Mouse (Mus musculus) heart, adult 11 months (tissue): Measurements from ENCODE around the gene Aspn.
"Not testable (repeated sequence)": the region's sequence is repeated elsewhere in the genome, so short reads cannot be mapped to it uniquely, and the experiment has no call there.

Source experiments
- DNase-seq: peaks from one replicate; pipeline ENCODE4 v3.0.0; 2022

Aspn gene

DNA sequence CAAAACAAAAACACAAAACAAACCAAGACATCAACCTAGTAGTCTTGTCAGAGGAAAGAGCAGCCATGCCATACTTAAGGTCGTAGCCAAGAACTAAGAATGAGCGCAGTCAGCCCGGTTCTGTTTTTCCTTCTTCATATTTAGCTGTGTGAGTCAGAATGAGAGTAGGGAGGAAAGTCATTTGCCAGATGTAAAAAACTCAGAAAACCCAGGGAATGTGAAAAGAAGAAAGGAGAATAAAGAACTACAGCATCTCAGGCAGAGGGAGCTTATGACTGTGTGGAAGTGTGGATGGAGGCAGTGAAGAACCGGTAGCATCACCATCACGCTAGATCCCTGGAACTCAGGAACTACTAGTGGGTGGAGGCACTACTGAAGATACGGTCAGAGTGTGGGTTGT, 41.8 kb downstream of the Aspn start:
- no peak for DNase-seq

DNA sequence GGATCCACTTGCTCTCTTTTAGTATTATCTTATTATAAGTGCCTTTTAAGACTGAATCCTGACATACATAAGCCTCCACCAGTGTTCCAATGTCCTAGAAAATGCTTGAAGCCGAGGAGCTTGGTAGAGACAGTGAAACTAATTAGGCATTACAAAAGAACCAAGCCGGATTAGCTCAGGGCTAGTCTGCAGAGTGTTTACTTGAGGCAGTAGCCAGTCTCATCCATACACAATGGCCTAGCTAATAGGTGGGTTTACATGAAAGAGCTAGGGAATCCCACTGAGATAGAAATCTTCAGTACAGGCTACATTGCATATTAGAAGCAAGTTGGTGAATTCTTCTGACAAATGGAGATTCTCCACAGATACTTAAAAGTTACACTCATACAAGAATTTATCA, 58.3 kb downstream of the Aspn start:
- not testable (repeated sequence) for DNase-seq

DNA sequence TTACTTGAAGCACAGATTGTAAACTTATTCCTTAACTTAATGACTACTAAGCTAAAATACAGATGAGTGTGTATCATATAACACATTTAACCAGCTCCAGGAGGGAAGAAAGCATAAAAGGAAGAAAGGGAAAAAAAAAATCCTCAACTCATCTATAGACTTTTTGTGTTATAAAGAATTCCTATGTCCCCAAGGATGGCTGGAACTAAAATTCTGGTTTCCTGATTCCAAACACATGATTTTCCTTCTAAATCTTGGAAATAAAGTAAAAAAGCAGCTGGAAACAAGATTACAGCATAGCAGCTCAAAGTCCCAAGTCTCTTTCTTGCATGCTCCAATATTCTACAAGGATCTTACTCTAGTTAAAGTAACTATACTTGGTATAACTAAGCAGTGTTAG, 59.4 kb downstream of the Aspn start:
- DNase-seq: no peak

GRCm38 (mm10) chr13:49607714-49608113, 63.5 kb downstream of the Aspn start, which contains the start of gene Ogn:
TSS of gene Ogn (plus strand) at chr13:49608046.
- peak; percentile 97 for DNase-seq

- no peak for DNase-seq
These were observed 64.5 kb downstream of the Aspn start for GRCm38 (mm10) chr13:49608589-49609322.

DNA sequence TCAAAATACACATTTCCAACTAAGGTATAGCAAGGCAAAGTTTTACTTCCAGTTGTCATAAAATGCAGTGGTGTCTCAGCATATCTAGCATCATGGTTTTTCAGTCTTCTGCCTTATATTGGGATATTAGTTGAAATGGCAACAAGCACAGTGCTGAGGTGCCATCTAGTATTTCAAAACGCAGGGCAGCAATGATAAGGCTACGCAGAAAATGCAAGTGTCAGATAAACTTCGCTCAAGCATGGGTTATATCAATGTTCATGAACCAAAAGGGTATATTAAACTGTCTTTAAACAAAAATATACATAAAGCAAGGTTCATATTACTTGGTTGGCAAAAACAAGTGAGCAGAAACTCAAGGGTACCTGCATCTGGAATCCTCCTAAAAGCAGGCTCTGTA, 72.8 kb downstream of the Aspn start:
- DNase-seq: no peak
